Mouse (Mus musculus): ENCODE data around the gene Sh3bgrl2.

GRCm38 (mm10) chr9:83634703-83635102 lies 86.6 kb downstream of the Sh3bgrl2 start:
- TF ChIP-seq CTCF (IDR thresholded peaks at IDR 0.05; ENCODE audit: low read depth, low read length) (no peak), POLR2A (IDR thresholded peaks at IDR 0.05; ENCODE audit: insufficient read depth, low read length) (no peak)

Data from ES-Bruce4 (cell line).